Mouse (Mus musculus): ENCODE measurements around the gene Fam210b. TPM values are rescaled to one million over a fixed set of nuclear protein-coding genes. Genes with fewer than 3 reads are reported as not detected.

Fam210b gene
- polyA plus RNA-seq, 1 experiment from 2014 or later = 20.3 TPM

Other genes with a start within 250 kb of the Fam210b start
- gene Mc3r, start 97.1 kb upstream of the Fam210b start, polyA plus RNA-seq (2015; fragmentation: Nextera tagmentation; extraction: Ambion mirVana) = 0.14 TPM in 2 replicates
- 110 and 114 TPM in 2 replicates for gene Aurka, start 25.0 kb downstream of the Fam210b start, polyA plus RNA-seq (2015; fragmentation: Nextera tagmentation; extraction: Ambion mirVana)
- gene Cstf1, start 25.1 kb downstream of the Fam210b start, polyA plus RNA-seq (2015; fragmentation: Nextera tagmentation; extraction: Ambion mirVana) = 39.4 and 39.5 TPM in 2 replicates
- gene Cass4, start 48.2 kb downstream of the Fam210b start, polyA plus RNA-seq (2015; fragmentation: Nextera tagmentation; extraction: Ambion mirVana) = 0.23 and 0.37 TPM in 2 replicates
- 69.1 and 71.3 TPM in 2 replicates for gene Rtf2, start 95.0 kb downstream of the Fam210b start, polyA plus RNA-seq (2015; fragmentation: Nextera tagmentation; extraction: Ambion mirVana)
- 1.6 and 2.2 TPM in 2 replicates for gene Gcnt7, start 113.0 kb downstream of the Fam210b start, polyA plus RNA-seq (2015; fragmentation: Nextera tagmentation; extraction: Ambion mirVana)
- 0.22 and 0.49 TPM in 2 replicates for gene Fam209, start 127.0 kb downstream of the Fam210b start, polyA plus RNA-seq (2015; fragmentation: Nextera tagmentation; extraction: Ambion mirVana)
- gene Tfap2c, start 204.0 kb downstream of the Fam210b start, polyA plus RNA-seq (2015; fragmentation: Nextera tagmentation; extraction: Ambion mirVana) = 4.0 and 4.9 TPM in 2 replicates

Measured in limb, embryonic 13.5 days (tissue).